In the genomic region with DNA sequence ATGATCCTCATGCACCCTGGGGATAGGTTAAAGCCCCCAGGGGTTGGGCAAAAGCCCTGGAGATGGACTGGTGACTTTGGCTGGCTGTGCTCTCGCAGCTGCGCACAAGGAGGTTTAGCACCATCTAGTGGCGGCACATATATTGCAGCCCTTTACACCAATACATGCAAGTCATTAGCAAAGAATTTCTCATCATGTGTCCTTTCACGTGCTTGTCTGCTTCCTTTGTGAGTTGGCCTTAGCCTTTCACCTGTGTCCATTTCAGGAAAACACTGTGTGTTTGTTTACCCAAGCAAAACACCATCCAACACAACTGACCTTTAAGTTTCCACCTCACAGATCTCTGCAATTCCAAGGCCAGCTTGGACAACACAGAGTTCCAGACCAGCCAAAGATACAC, we compare ENCODE assay signal across 11 mouse cellular contexts. TPM values are rescaled to one million over a fixed set of nuclear protein-coding genes. Genes with fewer than 3 reads are reported as not detected.
A peak's percentile ranks its signal among the peaks of the same experiment; 100 is the strongest.
DNase-seq lines count a peak whose midpoint lies in the region; ATAC-seq and TF ChIP-seq lines count a peak whose summit lies in the region.
"Not testable (repeated sequence)": the region's sequence is repeated elsewhere in the genome, so short reads cannot be mapped to it uniquely, and the experiment has no call there.
"Had no signal": no experiment of that assay in that cellular context is flagged by ENCODE, and none has a peak within 500 bp of the region (broad histone marks: within the 10 kb centered on the region; RNA-seq: fewer than 3 reads in every experiment).

No protein-coding gene starts in this region.

- not testable (repeated sequence) for H3K9ac ChIP-seq in lung, postnatal 0 days (replicated peaks; ENCODE audit: low read depth)

- ATAC-seq in lung, postnatal 0 days: not testable (repeated sequence)

- not testable (repeated sequence) for H3K9me3 ChIP-seq in lung, postnatal 0 days (ENCODE audit: low read length)

- peak; percentile 59 to 83 for DNase-seq in adrenal gland, adult (ENCODE audit: inconsistent age in 2 of 2, low spot score in 1 of 2)
- peak; percentile 44 to 61 for DNase-seq in cerebellum, postnatal 36 days
- DNase-seq in gastrocnemius, postnatal 14 days: peak; percentile 31
- peak; percentile 69 for DNase-seq in kidney, adult 18-20 months
- DNase-seq in layer of hippocampus, postnatal 14 days (ENCODE audit: low spot score in 2 of 2): peak; percentile 26 to 39
- peak; percentile 21 for DNase-seq in lung, postnatal 0 days (ENCODE audit: low spot score)
- DNase-seq in right cerebral cortex, postnatal 10 days (ENCODE audit: low spot score in 2 of 2): peak; percentile 41 to 51
- peak; percentile 37 for DNase-seq in urinary bladder, postnatal 25 days (ENCODE audit: low spot score)

- H3K4me3 ChIP-seq in lung, postnatal 0 days (ENCODE audit: low read depth, low read length): not testable (repeated sequence)

- not testable (repeated sequence) for H3K27ac ChIP-seq in lung, postnatal 0 days (ENCODE audit: low read length)

- not testable (repeated sequence) for H3K4me1 ChIP-seq in lung, postnatal 0 days (ENCODE audit: insufficient read depth, low read depth, low read length)

- intact Hi-C loops in gastrocnemius, postnatal 14 days (cut with DNase I; ENCODE audit: low total_unique reads): not testable (repeated sequence)

- H3K4me2 ChIP-seq in lung, postnatal 0 days (replicated peaks; ENCODE audit: low read depth, low read length): not testable (repeated sequence)

- WGBS in lung, postnatal 0 days: 21% methylated on average over 4 of the region's 4 CpGs

- H3K36me3 ChIP-seq in lung, postnatal 0 days (ENCODE audit: insufficient read depth, low read length): not testable (repeated sequence)

- TF ChIP-seq EP300 in lung, postnatal 0 days (IDR thresholded peaks at IDR 0.05): not testable (repeated sequence)

- TF ChIP-seq CTCF in lung, postnatal 0 days (IDR thresholded peaks at IDR 0.05): peak; percentile 46

- not testable (repeated sequence) for H3K27me3 ChIP-seq in lung, postnatal 0 days (replicated peaks; ENCODE audit: insufficient read depth, low read length)

RNA-seq across cellular contexts. Expression of a gene that starts 8.1 kb away (rescaled TPM):
- total RNA-seq in gastrocnemius, postnatal 14 days (2021): not detected
- not detected for total RNA-seq in layer of hippocampus, postnatal 14 days (2021)
- not detected in 2 replicates for polyA plus RNA-seq in lung, postnatal 0 days (2015; fragmentation: Nextera tagmentation; extraction: Ambion mirVana)
- polyA plus RNA-seq: heart, embryonic 11.5 days; intestine, embryonic 15.5 days; liver, embryonic 13.5 days had no signal

RNA-seq across cellular contexts. Expression of a gene that starts 23.5 kb away (rescaled TPM):
- total RNA-seq in gastrocnemius, postnatal 14 days (2021): under 1 TPM in 1 of 2 experiments, not detected in 1; 0.31 TPM
- total RNA-seq in layer of hippocampus, postnatal 14 days (2021): not detected
- polyA plus RNA-seq in lung, postnatal 0 days (2015; fragmentation: Nextera tagmentation; extraction: Ambion mirVana): 9.4 and 11.2 TPM in 2 replicates

RNA-seq across cellular contexts. Expression of a gene that starts 50.1 kb away (rescaled TPM):
- not detected for total RNA-seq in gastrocnemius, postnatal 14 days (2021)
- total RNA-seq in layer of hippocampus, postnatal 14 days (2021): not detected
- polyA plus RNA-seq in lung, postnatal 0 days (2015; fragmentation: Nextera tagmentation; extraction: Ambion mirVana): not detected in 2 replicates
- polyA plus RNA-seq: heart, embryonic 11.5 days had no signal

Comparison
In these comparisons a context has a peak if more than half of its experiments do, and no peak if none do; other contexts are left out.
1. DNase-seq: peak in every context shown above with its lines; median percentile 71 in adrenal gland, adult; 69 in kidney, adult 18-20 months; 52 in cerebellum, postnatal 36 days; 46 in right cerebral cortex, postnatal 10 days; 37 in urinary bladder, postnatal 25 days; 32 in layer of hippocampus, postnatal 14 days; 31 in gastrocnemius, postnatal 14 days; 21 in lung, postnatal 0 days.